Mouse (Mus musculus) left cerebral cortex, postnatal 4 days (tissue): ENCODE measurements around the gene Rps19. TPM values are rescaled to one million over a fixed set of nuclear protein-coding genes. Genes with fewer than 3 reads are reported as not detected.
"Not testable (repeated sequence)": the region's sequence is repeated elsewhere in the genome, so short reads cannot be mapped to it uniquely, and the experiment has no call there.

ENCODE experiments used
- DNase-seq: peaks from one replicate; pipeline ENCODE4 v3.0.0-alpha.2; 2022
- intact Hi-C: fragments of 180-260 bp; cut with DNase I; formaldehyde crosslinking; loops from one replicate; pipeline ENCODE4 v1.15.1; 2025
- total RNA-seq, 2 experiments: library from RNA; stranded (reverse); gene quantifications; 2 replicates each; pipeline ENCODE4 v1.2.3; 2021

Gene Rps19
- 1,000 to 10,000 TPM in 1 of 2 experiments, 100 to 1,000 TPM in 1; 915 to 1,028 TPM for total RNA-seq

GRCm38 (mm10) chr7:24883896-24884692, at the start of gene Rps19:
Gene Rps19 (plus strand): TSS chr7:24884371.
- intact Hi-C loops: no loop called here
- peak; percentile 99 for DNase-seq

GRCm38 (mm10) chr7:24838732-24839409, 45.3 kb upstream of the Rps19 start:
- intact Hi-C loops: not testable (repeated sequence)

GRCm38 (mm10) chr7:24839410-24839808, 44.8 kb upstream of the Rps19 start:
- intact Hi-C loops: no loop called here
- DNase-seq: no peak

More at GRCm38 (mm10) chr7:24838732-24839409, 45.3 kb upstream of the Rps19 start:
- not testable (repeated sequence) for DNase-seq

- no peak for DNase-seq
- intact Hi-C loops: no loop called here
These were observed 43.8 kb upstream of the Rps19 start for GRCm38 (mm10) chr7:24840331-24840730.

- DNase-seq: no peak
- intact Hi-C loops: no loop called here
These were observed 43.2 kb upstream of the Rps19 start for GRCm38 (mm10) chr7:24841009-24841408.

- intact Hi-C loops: no loop called here
These were observed 40.0 kb upstream of the Rps19 start for GRCm38 (mm10) chr7:24844144-24844543.

GRCm38 (mm10) chr7:24845181-24845580, 39.0 kb upstream of the Rps19 start:
- no peak for DNase-seq
- intact Hi-C loops: no loop called here

More at GRCm38 (mm10) chr7:24844144-24844543, 40.0 kb upstream of the Rps19 start:
- DNase-seq: no peak

- DNase-seq: no peak
- intact Hi-C loops: no loop called here
These were observed 38.5 kb upstream of the Rps19 start for GRCm38 (mm10) chr7:24845713-24846112.

- intact Hi-C loops, DNase-seq: not testable (repeated sequence)
These were observed 37.6 kb upstream of the Rps19 start for GRCm38 (mm10) chr7:24846576-24846975.

- intact Hi-C loops: no loop called here
- DNase-seq: no peak
These were observed 34.0 kb upstream of the Rps19 start for GRCm38 (mm10) chr7:24850162-24850561.

- intact Hi-C loops: no loop called here
- DNase-seq: no peak
These were observed 33.3 kb upstream of the Rps19 start for GRCm38 (mm10) chr7:24850899-24851303.

- intact Hi-C loops: no loop called here
- DNase-seq: no peak
These were observed 32.4 kb upstream of the Rps19 start for GRCm38 (mm10) chr7:24851596-24852325.

GRCm38 (mm10) chr7:24852557-24853232, 31.5 kb upstream of the Rps19 start:
- no peak for DNase-seq

GRCm38 (mm10) chr7:24853233-24853563, 31.0 kb upstream of the Rps19 start:
- intact Hi-C loops: no loop called here
- DNase-seq: no peak

More at GRCm38 (mm10) chr7:24852557-24853232, 31.5 kb upstream of the Rps19 start:
- intact Hi-C loops: no loop called here

GRCm38 (mm10) chr7:24853695-24854094, 30.5 kb upstream of the Rps19 start:
- intact Hi-C loops: no loop called here
- DNase-seq: no peak

GRCm38 (mm10) chr7:24856460-24857120, 27.6 kb upstream of the Rps19 start:
- no peak for DNase-seq
- intact Hi-C loops: no loop called here

GRCm38 (mm10) chr7:24859234-24859633, 24.9 kb upstream of the Rps19 start:
- intact Hi-C loops: no loop called here
- no peak for DNase-seq

GRCm38 (mm10) chr7:24861913-24862312, 22.3 kb upstream of the Rps19 start, which contains the start of gene Gm9844:
Gene Gm9844 (plus strand): TSS chr7:24862213.
- intact Hi-C loops: no loop called here
- no peak for DNase-seq

GRCm38 (mm10) chr7:24862853-24863252, 21.3 kb upstream of the Rps19 start:
- intact Hi-C loops: no loop called here
- no peak for DNase-seq

GRCm38 (mm10) chr7:24864156-24864555, 20.0 kb upstream of the Rps19 start:
- no peak for DNase-seq
- intact Hi-C loops: no loop called here
